Mouse (Mus musculus): Measurements from ENCODE around the gene Itpr2.

DNA sequence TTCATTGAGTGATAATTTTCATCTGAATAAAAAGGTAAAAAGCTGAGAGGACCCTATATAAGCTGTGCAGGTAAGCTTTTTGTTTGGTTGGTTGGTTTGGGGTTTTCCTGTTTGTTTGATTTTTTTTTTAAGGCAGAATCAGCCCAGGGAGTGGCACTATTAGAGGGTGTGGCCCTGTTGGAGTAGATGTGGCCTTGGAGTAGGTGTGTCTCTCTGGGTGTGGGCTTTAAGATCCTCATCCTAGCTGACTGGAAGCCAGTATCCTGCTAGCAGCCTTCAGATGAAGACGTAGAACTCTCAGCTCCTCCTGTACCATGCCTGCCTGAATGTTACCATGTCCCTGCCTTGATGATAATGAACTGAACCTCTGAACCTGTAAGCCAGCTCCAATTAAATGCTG, 254.1 kb downstream of the Itpr2 start:
- TF ChIP-seq POLR2A (IDR thresholded peaks at IDR 0.05; ENCODE audit: low read depth, low read length) (no peak), CTCF (IDR thresholded peaks at IDR 0.05; ENCODE audit: extremely low read depth, insufficient read depth, insufficient read length, insufficient replicate concordance) (no peak)
